ENCODE assay signal across 17 mouse cellular contexts in genomic region chr2:166218783-166219182, GRCm38 (mm10).
"Had no signal": no experiment of that assay in that cellular context is flagged by ENCODE, and none has a peak within 500 bp of the region (broad histone marks: within the 10 kb centered on the region; RNA-seq: fewer than 3 reads in every experiment).

No protein-coding gene starts in this region.

- H3K27ac ChIP-seq: liver, embryonic 15.5 days; lung, embryonic 15.5 days; midbrain, embryonic 12.5 days; neural tube, embryonic 13.5 days; neural tube, embryonic 15.5 days; stomach, embryonic 15.5 days; stomach, postnatal 0 days had no signal

- DNase-seq: liver, postnatal 0 days; lung, adult 2 months; lung, postnatal 14 days; lung, postnatal 4 days; midbrain, embryonic 14.5 days; right cerebral cortex, postnatal 14 days; thymus, adult 2 months; thymus, postnatal 25 days; thymus, postnatal 4 days had no signal

- H3K9me3 ChIP-seq: liver, embryonic 15.5 days; lung, embryonic 15.5 days; midbrain, embryonic 12.5 days; neural tube, embryonic 13.5 days; neural tube, embryonic 15.5 days; stomach, embryonic 15.5 days had no signal

- H3K36me3 ChIP-seq: liver, embryonic 15.5 days; lung, embryonic 15.5 days; midbrain, embryonic 12.5 days; neural tube, embryonic 13.5 days; neural tube, embryonic 15.5 days; stomach, embryonic 15.5 days had no signal

- H3K4me1 ChIP-seq: lung, embryonic 15.5 days; stomach, embryonic 15.5 days had no signal

- H3K9ac ChIP-seq: liver, embryonic 15.5 days; liver, postnatal 0 days; lung, embryonic 15.5 days; midbrain, embryonic 12.5 days; neural tube, embryonic 13.5 days; neural tube, embryonic 15.5 days; stomach, embryonic 15.5 days had no signal

- H3K27me3 ChIP-seq: liver, embryonic 15.5 days; lung, embryonic 15.5 days; stomach, embryonic 15.5 days had no signal

- H3K4me3 ChIP-seq: liver, embryonic 15.5 days; lung, embryonic 15.5 days; midbrain, embryonic 12.5 days; myocyte; neural tube, embryonic 13.5 days; neural tube, embryonic 15.5 days; stomach, embryonic 15.5 days had no signal
